Mouse (Mus musculus) large intestine, adult 2 months (tissue): Measurements from ENCODE around the gene Defa31. TPM values are rescaled to one million over a fixed set of nuclear protein-coding genes. Genes with fewer than 3 reads are reported as not detected.
"Not testable (repeated sequence)": the region's sequence is repeated elsewhere in the genome, so short reads cannot be mapped to it uniquely, and the experiment has no call there.

Source experiments
- DNase-seq: peaks from one replicate; pipeline ENCODE4 v3.0.0-alpha.2; 2012; ENCODE audit warnings: low read depth, low spot score
- WGBS: fragments of 180-500 bp; shearing (Covaris S2); methylation state at CpG from one replicate; pipeline ENCODE4 v1.1.7; 2018; 5-methylcytosine and 5-hydroxymethylcytosine counted together
- polyA plus RNA-seq: library from polyadenylated mRNA; depleted of rRNA; stranded (reverse); fragments of >200 nt; gene quantifications from 2 replicates; pipeline ENCODE4 v1.2.3, GENCODE M21; 2012; rRNA removed

Defa31 gene
- polyA plus RNA-seq: not detected in 2 replicates

- no CpG with 5 or more reads among the region's 1 CpGs for WGBS
These were observed at the start of gene Defa31 for GRCm38 (mm10) chr8:21191314-21191713. Gene Defa31, plus strand, starts transcription at chr8:21191614.

GRCm38 (mm10) chr8:21161977-21162376 is 29.4 kb upstream of the Defa31 start, which contains the start of gene Defa22:
Gene Defa22, plus strand, starts transcription at chr8:21162277.
- DNase-seq: not testable (repeated sequence)
- no CpG with 5 or more reads among the region's 1 CpGs for WGBS

More at GRCm38 (mm10) chr8:21191314-21191713, at the start of gene Defa31:
- not testable (repeated sequence) for DNase-seq

GRCm38 (mm10) chr8:21201261-21201660 is 9.8 kb downstream of the Defa31 start, which contains the start of gene Gm15293:
Gene Gm15293, plus strand, starts transcription at chr8:21201561.
- no CpG with 5 or more reads among the region's 1 CpGs for WGBS
- not testable (repeated sequence) for DNase-seq

Other genes starting within 250 kb of the Defa31 start
- gene AY761185, start 246.9 kb upstream of the Defa31 start, polyA plus RNA-seq: 1.0 TPM in 1 of 2 replicates, not detected in the other
- 11,975 TPM in 1 of 2 replicates, not detected in the other for gene Defa21, start 166.1 kb upstream of the Defa31 start, polyA plus RNA-seq
- 3,983 and 4,387 TPM in 2 replicates for gene Defa23, start 136.6 kb upstream of the Defa31 start, polyA plus RNA-seq
- 17.6 and 759 TPM in 2 replicates for gene Defa35, start 126.6 kb upstream of the Defa31 start, polyA plus RNA-seq
- gene Defa25, start 107.2 kb upstream of the Defa31 start, polyA plus RNA-seq: not detected in 2 replicates
- gene Gm14851, start 95.6 kb upstream of the Defa31 start, polyA plus RNA-seq: 11.0 and 2,603 TPM in 2 replicates
- 502 and 3,193 TPM in 2 replicates for gene Defa30, start 57.0 kb upstream of the Defa31 start, polyA plus RNA-seq
- gene Defa22, start 29.3 kb upstream of the Defa31 start, polyA plus RNA-seq: 19.9 and 10,493 TPM in 2 replicates
- 104 and 114 TPM in 2 replicates for gene Gm15293, start 9.9 kb downstream of the Defa31 start, polyA plus RNA-seq
- gene Gm15292, start 58.1 kb downstream of the Defa31 start, polyA plus RNA-seq: 78.8 and 122 TPM in 2 replicates
- gene Defa27, start 123.9 kb downstream of the Defa31 start, polyA plus RNA-seq: not detected in 2 replicates
- gene Defa29, start 135.4 kb downstream of the Defa31 start, polyA plus RNA-seq: 708 and 1,041 TPM in 2 replicates
- 10,137 TPM in 1 of 2 replicates, not detected in the other for gene Defa2, start 186.9 kb downstream of the Defa31 start, polyA plus RNA-seq
- 7,413 TPM in 1 of 2 replicates, not detected in the other for gene Defa33, start 200.2 kb downstream of the Defa31 start, polyA plus RNA-seq
- 942 and 3,726 TPM in 2 replicates for gene Defa36, start 235.8 kb downstream of the Defa31 start, polyA plus RNA-seq